Mouse (Mus musculus) T-helper 1 cell (primary cell): ENCODE results near the gene Epop.
"Not testable (repeated sequence)": the region's sequence is repeated elsewhere in the genome, so short reads cannot be mapped to it uniquely, and the experiment has no call there.

ENCODE experiments used
- in situ Hi-C: fragments of 300-600 bp; cut with MboI, MseI; formaldehyde crosslinking; loops from one replicate; pipeline ENCODE4 v1.15.1; 2025; ENCODE audit warnings: high pct_unique_total_duplicates

Gene Epop

DNA sequence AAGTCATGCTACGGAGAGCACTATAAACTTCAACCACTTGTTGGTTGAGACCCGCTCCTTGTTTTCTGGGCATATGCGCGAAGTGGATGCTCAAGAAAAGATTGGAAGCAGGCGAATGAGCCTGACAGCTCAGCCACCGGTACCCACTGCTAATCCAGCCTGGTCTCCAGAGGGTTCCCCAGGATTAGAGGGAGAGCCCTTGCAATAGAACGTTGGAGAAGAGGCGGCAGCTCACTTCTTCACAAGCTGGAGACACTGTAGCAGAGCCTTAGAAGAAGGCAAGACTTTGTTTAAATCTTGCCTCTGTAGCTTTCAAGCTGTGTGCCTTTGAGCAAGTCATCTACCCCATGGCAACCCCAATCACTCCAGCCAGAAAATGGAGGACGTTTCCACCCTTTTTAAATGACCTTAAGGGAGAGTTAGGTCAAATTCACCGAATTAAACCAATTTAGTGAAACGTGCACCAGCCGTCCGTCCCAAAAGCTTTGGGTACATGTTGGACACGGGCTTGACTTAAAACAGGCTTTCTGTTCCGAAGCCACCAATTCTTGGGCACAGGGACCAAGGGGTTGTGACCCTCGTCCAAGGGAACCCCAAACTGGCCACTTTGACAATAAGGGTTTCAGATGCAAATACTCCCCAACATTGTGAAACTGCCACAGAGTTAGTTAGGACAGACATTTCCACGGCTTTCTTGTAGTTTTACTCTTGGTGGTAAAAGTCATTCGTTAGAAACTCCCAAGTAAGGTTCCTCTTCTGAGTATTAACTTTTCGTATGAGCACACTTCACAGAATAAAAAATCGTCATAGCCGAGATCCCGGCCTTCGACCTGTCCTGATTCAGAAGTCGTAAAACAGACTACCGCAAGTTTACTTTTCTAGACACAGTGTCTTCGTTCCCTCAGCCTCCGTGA, 31.5 kb upstream of the Epop start:
- in situ Hi-C loops, result no loop called here

DNA sequence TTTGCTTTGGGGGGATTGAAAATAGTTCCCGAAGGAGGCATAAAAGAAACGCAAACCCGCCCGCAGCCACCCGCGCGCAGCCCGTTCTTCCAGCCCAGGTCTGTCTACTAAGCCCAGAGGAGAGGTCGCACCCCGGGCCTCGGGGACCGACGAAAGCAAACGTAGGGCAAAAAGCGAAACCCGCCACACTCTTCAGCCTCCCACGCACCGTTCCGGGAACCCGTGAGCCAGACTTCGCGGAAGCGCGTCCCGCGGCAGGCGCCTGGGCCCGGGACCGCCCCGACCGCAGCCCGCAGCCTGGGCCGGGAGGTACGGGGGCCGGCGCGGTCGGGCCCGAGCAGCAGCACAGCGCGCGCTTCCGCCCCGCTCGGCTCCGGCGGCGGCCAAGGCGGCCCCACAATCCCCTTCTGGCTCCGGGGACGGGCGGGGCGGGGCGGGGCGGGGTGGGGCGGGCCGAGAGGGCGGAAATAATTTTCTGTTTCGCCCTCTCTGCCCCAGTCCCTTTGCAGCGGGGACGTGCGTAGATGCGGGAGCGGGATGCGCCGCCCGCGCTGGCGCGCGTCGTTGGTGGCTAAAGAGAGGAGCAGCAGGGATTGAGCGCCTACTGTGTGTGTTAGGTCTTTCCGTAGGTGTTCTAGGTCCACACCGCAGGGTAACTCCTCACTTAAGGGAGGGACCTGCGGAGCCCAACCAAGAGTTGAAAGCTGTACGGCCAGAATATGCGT, 30.6 kb upstream of the Epop start:
- in situ Hi-C loops, result no loop called here

DNA sequence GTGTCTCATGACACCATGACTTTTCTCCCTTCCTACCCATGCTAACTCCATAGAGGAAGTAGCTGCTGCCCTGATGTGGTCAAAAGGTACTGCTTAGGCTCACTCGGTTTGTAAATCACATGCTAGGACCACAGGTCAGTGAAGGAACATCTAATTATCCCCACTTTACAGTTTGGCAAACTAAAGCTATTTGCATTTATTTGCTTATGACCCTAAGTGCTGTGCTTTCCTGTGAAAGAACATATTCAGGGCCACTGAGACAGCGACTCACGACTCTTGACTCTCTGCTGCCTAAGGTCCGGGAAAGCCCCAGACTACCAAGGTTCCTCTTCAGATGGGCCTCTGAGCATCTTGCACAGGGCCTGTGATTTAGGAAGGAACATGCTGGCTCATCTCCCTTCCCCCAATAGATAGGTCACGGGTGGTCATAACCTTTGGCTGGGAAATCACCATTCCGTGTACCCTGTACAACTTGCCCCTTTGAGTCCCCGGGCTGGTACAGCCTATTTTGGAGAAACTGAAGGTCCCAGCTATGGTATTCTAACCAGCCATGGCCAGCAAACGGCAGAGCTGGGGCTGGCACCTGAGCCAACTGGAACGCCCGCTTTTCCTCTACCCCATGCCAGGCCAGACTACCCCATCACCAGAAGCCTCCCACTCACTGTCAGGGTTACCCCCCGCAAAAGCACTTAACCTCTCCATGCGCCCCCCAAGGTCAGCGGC, 29.9 kb upstream of the Epop start:
- in situ Hi-C loops, result no loop called here

DNA sequence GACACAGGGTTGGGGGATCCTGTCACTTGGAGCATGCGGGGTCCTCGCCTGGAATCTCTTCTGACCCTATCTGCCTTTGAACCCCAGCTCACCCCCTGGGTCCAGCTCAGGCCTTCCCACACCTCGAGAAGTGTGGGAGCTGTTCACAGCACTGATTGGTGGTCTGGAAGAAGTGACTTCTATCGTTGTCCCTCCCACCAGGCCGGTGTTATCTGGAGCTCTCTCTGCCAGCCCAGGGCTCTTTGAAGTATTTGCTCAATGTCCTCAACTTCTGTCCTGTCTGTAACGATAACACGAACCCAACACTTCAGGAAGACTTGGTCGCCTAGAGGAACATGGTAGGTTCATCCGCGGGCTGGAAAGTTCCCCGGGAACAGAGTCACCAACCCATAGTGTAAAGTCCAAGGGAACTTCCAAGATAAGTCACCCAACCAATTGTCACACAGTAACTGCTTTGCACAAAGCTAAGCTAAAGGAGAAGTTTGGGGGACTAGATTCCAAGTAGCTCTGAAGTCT, 29.3 kb upstream of the Epop start:
- in situ Hi-C loops, result no loop called here

GRCm38 (mm10) chr11:97657967-97658366, 28.5 kb upstream of the Epop start:
- in situ Hi-C loops, result not testable (repeated sequence)

GRCm38 (mm10) chr11:97657184-97657945, 27.9 kb upstream of the Epop start:
- in situ Hi-C loops, result no loop called here

DNA sequence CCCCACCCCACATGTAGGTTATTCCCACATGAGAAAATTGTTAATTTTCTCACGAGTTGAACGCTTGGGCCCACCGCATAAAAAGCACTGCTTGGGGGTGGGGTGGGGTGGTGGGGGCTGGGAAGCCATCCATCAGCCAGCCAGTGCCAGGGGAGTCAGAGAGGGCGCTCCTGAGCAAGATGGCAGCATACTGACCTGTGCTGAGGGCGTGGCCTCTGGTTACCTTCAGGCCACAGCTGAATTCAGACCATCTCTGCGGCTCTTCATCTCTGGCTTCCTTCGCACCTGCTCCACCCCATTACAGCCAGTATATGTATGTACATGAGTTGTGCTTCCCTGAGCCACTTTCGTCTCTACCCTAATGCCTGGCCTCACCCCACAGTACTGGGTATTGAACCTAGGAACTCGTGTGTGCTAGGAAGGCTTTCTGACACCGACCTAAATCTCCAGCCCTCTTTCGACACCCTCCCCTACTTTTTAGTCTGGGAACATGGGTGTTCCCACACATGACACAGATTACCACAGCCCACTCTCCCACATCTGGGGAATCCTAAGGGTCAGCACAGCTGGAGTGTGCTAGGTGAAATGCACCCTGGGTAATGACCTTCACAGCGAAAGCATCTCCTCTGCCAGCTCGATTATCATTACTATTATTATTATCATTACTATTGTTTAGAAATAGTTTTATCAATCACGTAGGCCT, 26.9 kb upstream of the Epop start:
- in situ Hi-C loops, result no loop called here

GRCm38 (mm10) chr11:97654210-97654609, 24.7 kb upstream of the Epop start:
- in situ Hi-C loops, result loop anchor here (5.0 kb wide), 1 partner anchor 38 kb away; no protein-coding TSS in a partner anchor

DNA sequence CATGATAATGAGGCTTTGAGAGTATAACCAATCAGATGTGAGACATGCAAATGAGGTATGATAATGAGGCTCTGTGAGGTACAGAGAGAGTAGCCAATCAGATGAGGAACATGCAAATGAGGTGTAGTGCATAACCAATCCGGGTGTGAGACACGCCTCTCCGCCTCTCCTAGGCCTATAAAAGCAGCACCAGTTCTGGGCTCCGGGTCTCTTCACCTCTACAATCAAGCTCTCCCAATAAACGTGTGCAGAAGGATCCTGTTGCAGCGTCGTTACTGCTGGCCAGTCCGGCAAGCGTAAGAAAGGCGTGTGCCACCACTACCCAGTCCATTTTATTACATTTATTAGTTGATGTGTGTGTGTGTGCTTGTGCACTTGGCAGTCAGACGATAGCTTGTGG, 23.9 kb upstream of the Epop start:
- in situ Hi-C loops, result loop anchor here (5.0 kb wide), 1 partner anchor 39 kb away; no protein-coding TSS in a partner anchor

GRCm38 (mm10) chr11:97650341-97650740, 20.8 kb upstream of the Epop start:
- in situ Hi-C loops, result loop anchor here (5.0 kb wide), 1 partner anchor 42 kb away; no protein-coding TSS in a partner anchor

DNA sequence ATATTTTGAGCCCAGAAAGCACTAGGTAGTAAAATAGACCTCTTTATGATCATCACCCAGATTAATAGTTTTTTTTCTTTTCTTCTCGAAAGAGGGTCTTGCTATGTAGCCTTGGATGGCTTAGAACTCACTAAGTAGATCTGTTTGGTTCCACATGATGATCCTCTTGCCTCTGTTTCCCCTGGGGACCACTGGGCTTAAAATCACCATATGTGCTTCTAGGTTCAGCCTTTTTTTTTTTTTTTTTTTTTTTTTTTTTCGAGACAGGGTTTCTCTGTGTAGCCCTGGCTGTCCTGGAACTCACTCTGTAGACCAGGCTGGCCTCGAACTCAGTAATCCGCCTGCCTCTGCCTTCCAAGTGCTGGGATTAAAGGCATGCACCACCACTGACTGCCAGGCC, 19.0 kb upstream of the Epop start:
- in situ Hi-C loops, result not testable (repeated sequence)

GRCm38 (mm10) chr11:97644834-97645233, 15.3 kb upstream of the Epop start:
- in situ Hi-C loops, result no loop called here

DNA sequence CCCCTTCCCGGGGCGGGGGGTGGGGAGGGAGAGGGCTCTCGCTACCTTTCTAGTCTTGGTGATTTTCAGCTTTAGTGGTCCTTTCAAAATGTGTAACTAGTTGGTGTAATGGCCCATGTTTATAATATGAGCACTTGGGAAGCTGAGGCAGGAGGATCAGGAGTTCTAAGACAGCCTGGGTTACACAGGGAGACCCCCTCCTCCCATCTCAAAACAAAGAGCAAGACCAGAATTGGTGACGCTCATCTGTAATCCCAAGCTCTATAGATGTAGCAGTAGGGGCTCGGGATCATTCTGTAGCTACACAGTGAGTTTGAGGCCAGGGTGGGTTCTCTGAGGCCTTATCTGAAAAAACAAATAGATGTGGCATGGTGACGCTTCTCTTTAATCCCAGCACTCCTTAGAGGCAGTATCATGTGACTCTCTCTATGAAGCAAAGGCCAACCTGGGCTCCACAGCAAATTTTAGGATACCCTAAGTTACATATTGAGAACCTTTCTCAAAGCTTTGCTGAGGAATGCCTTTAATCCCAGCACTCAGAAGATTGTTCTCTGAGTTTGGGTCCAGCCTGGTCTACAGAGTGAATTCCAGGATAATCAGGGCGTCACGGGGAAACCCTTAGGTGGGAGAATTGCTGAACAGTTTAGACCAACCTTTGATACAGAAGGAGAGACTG, 14.0 kb upstream of the Epop start:
- in situ Hi-C loops, result no loop called here

- in situ Hi-C loops, result no loop called here
These were observed 13.2 kb upstream of the Epop start for GRCm38 (mm10) chr11:97642746-97643145.

- in situ Hi-C loops, result no loop called here
These were observed 12.2 kb upstream of the Epop start for GRCm38 (mm10) chr11:97641668-97642067.

DNA sequence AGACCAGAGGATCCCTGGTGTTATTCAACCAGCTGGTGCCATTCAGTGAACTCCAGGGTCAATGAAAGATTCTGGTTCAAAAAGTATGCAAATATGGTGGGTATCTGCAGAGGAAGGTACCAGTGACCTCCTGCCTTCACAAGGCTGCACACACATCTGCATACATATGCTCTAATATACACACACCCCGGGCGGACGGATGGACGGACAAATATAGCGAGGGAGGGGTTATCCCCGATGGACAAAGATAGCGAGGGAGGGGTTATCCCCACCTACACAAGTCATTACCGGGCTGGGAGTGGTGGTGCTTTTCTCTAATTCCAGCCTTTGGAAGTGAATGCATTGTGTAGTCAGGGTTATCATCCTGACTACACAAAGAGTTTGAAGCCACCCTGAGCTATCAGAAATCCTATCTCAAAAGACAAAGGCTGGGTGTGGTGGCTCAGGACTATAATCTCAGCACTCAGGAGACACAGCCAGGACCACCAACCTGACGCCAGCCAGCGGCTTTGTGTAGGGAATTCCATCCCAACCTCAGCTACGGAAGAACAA, 6.0 kb upstream of the Epop start:
- in situ Hi-C loops, result no loop called here

GRCm38 (mm10) chr11:97632440-97632839, 2.9 kb upstream of the Epop start:
- in situ Hi-C loops, result not testable (repeated sequence)

DNA sequence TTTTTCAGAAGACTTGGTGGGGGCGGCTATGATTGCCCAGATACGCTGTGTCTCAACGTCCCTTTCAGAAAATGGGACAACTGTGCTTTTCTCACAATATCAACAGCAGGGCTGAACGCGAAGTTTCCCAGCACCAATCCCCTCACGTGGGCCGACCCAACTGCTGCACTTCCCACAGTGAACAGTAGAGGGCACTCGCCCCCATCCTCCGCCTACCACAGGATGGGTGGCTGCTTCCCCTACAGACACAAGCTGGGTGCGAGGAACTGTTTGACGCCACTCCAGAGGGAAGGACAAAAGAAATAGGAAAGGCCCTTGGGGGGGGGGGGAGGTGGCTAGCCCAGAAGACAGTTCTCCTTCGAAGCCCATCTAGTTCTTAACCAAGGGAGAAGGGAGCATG, 2.4 kb upstream of the Epop start:
- in situ Hi-C loops, result no loop called here

GRCm38 (mm10) chr11:97631500-97631899, 2.0 kb upstream of the Epop start:
- in situ Hi-C loops, result no loop called here

- in situ Hi-C loops, result no loop called here
These were observed 1.5 kb upstream of the Epop start for GRCm38 (mm10) chr11:97631046-97631445.
